In genomic region chr11:121672990-121673572, GRCm38 (mm10) we compare ENCODE assay signal across 8 mouse cellular contexts. TPM values are rescaled to one million over a fixed set of nuclear protein-coding genes. Genes with fewer than 3 reads are reported as not detected.
DNase-seq lines count a peak whose midpoint lies in the region; ATAC-seq and TF ChIP-seq lines count a peak whose summit lies in the region.

Gene B3gntl1, minus strand, starts transcription at chr11:121673153.

- no peaks in the 10 kb centered on the region for H3K36me3 ChIP-seq in hindbrain, postnatal 0 days (ENCODE audit: insufficient read depth, low read length)

- peak within 1 kb of the TSS; percentile 94 for H3K27ac ChIP-seq in gastrocnemius, adult 2 months
- peak within 1 kb of the TSS; percentile 98 for H3K27ac ChIP-seq in hindbrain, postnatal 0 days
- H3K27ac ChIP-seq in left cerebral cortex, adult 2 months, result peak within 1 kb of the TSS; percentile 97

- DNase-seq in ZHBTc4 (ENCODE audit: low read depth, low spot score), result peak; percentile 99
- peak; percentile 99 for DNase-seq in gastrocnemius, adult 2 months
- DNase-seq in hindbrain, postnatal 0 days (ENCODE audit: low spot score), result peak; percentile 99
- peak; percentile 99 to 100 for DNase-seq in left cerebral cortex, adult 2 months (ENCODE audit: extremely low spot score in 1 of 2, low spot score in 2 of 2)
- DNase-seq in right cerebral cortex, adult 2 months (ENCODE audit: low spot score in 2 of 2), result peak; percentile 100
- peak; percentile 99 for DNase-seq in urinary bladder, postnatal 14 days (ENCODE audit: low spot score)

- no peaks in the 10 kb centered on the region for H3K27me3 ChIP-seq in hindbrain, postnatal 0 days (ENCODE audit: insufficient read depth, low read length)

- TF ChIP-seq CTCF in gastrocnemius, adult 2 months (IDR thresholded peaks at IDR 0.05), result peak; percentile 42
- peak; percentile 68 for TF ChIP-seq CTCF in hindbrain, postnatal 0 days (IDR thresholded peaks at IDR 0.05; ENCODE audit: low read depth)
- TF ChIP-seq CTCF in left cerebral cortex, adult 2 months (IDR thresholded peaks at IDR 0.05), result no peak; the same call in 1 of the 2 replicates

- intact Hi-C loops in gastrocnemius, adult 2 months (cut with DNase I), result loop anchor here (1.0 kb wide), 1 partner anchor 29 kb away; no protein-coding TSS in a partner anchor
- intact Hi-C loops in left cerebral cortex, adult 2 months (cut with DNase I), result loop anchor here (2.0 kb wide), 1 partner anchor 30 kb away; no protein-coding TSS in a partner anchor

- H3K4me1 ChIP-seq in hindbrain, postnatal 0 days (ENCODE audit: insufficient read depth, low read length), result 0 out of 2 replicates have a peak, but pooled peaks cover 9% of the 10 kb centered on the region

- peak within 1 kb of the TSS; percentile 97 for H3K4me3 ChIP-seq in gastrocnemius, adult 2 months
- peak within 1 kb of the TSS; percentile 69 for H3K4me3 ChIP-seq in hindbrain, postnatal 0 days (ENCODE audit: low read length)
- H3K4me3 ChIP-seq in left cerebral cortex, adult 2 months, result peak within 1 kb of the TSS; percentile 82

- H3K9me3 ChIP-seq in hindbrain, postnatal 0 days (ENCODE audit: low read length), result no peaks in the 10 kb centered on the region

- H3K4me2 ChIP-seq in hindbrain, postnatal 0 days (ENCODE audit: low read depth, low read length), result peak within 1 kb of the TSS; percentile 90

- 2% methylated on average over 46 of the region's 46 CpGs for WGBS in hindbrain, postnatal 0 days

- peak; percentile 98 for ATAC-seq in common myeloid progenitor, adult 5-6 weeks (replicated peaks; ENCODE audit: low read depth, poor library complexity, severe bottlenecking)
- peak; percentile 100 for ATAC-seq in hindbrain, postnatal 0 days
- peak; percentile 95 for ATAC-seq in megakaryocyte, adult 5-6 weeks (ENCODE audit: poor library complexity, severe bottlenecking)

- peak within 1 kb of the TSS; percentile 78 for H3K9ac ChIP-seq in hindbrain, postnatal 0 days (replicated peaks; ENCODE audit: low read length)

RNA-seq across cellular contexts. Expression of gene B3gntl1, which starts in this region (rescaled TPM):
- total RNA-seq in common myeloid progenitor, adult 5-6 weeks (2017), result 8.8 and 16.2 TPM in 2 replicates
- total RNA-seq in gastrocnemius, adult 2 months (2021), result 1 to 10 TPM; 2.2 to 3.0 TPM
- 9.6 and 11.0 TPM in 2 replicates for total RNA-seq in hindbrain, postnatal 0 days (2014; rRNA removed)
- polyA plus RNA-seq in hindbrain, postnatal 0 days (2015; fragmentation: Nextera tagmentation; extraction: Ambion mirVana), result 6.0 and 6.2 TPM in 2 replicates
- 1 to 10 TPM; 6.7 to 6.8 TPM for total RNA-seq in left cerebral cortex, adult 2 months (2021)
- total RNA-seq in megakaryocyte, adult 5-6 weeks (2015), result 3.6 and 5.8 TPM in 2 replicates
- 5.2 and 7.8 TPM in 2 replicates for total RNA-seq in megakaryocyte, adult 5-6 weeks (2017)

Comparison
In these comparisons a context has a peak if more than half of its experiments do, and no peak if none do; other contexts are left out.
1. Peak in every context shown above with its lines: DNase-seq, ATAC-seq, H3K4me3 ChIP-seq and H3K27ac ChIP-seq.